11 mouse cellular contexts compared by ENCODE assay signal in the genomic region with DNA sequence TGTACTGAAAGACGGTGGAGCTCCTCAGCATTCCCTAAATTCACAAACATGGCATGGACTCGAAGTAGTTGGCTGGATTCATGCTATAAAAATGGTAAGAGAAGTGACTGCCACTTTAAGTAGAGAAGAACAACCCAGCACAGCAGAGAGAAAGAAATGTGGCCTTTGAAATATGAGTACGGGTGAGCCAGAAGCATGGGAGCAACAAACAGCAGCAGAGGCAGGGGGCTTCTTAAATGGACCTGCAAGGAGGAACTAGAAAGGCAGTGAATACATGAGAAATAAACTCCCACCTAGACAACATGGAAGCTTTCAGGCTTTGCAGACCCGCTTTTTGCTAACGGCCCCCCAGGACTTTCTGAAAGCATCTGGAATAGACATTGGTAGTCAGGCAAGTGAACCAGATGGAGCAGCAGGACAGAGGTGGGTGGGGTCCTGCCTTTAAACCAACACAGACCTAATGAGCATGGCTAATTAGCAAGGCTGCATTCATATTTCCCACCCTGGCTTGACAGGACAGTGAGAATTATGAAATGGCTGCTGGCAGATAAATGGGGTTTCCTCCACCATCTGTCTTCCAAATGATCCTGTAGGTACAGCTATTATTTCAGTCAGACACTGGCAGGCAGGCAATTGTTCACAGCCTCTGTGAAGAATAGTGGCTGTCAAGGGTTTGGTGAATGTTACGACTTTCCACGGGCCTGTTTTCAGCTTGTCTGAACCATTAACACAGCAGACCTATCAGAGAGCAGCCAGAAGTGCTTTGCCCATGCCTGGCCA.
A peak's percentile ranks its signal among the peaks of the same experiment; 100 is the strongest.
DNase-seq lines count a peak whose midpoint lies in the region; ATAC-seq lines count a peak whose summit lies in the region.
"Had no signal": no experiment of that assay in that cellular context is flagged by ENCODE, and none has a peak within 500 bp of the region (broad histone marks: within the 10 kb centered on the region; RNA-seq: fewer than 3 reads in every experiment).

No protein-coding gene starts in this region.

- H3K27ac ChIP-seq in embryonic facial prominence, embryonic 13.5 days, result no peak overlapping the region
- no peak overlapping the region for H3K27ac ChIP-seq in hindbrain, embryonic 16.5 days (ENCODE audit: low read depth, low read length)
- 0 out of 2 replicates have a peak overlapping the region, but pooled peaks have one; percentile 7 for H3K27ac ChIP-seq in midbrain, embryonic 16.5 days (ENCODE audit: low read length)
- H3K27ac ChIP-seq: liver, embryonic 15.5 days had no signal

- peak; percentile 10 to 23 for DNase-seq in cerebellum, postnatal 25 days
- DNase-seq in thymus, postnatal 25 days, result no peak
- no peak for DNase-seq in ovary, postnatal 36 days (ENCODE audit: low spot score)
- DNase-seq: adrenal gland, postnatal 25 days; kidney, postnatal 10 days had no signal

- no peak for ATAC-seq in cerebellum, adult (ENCODE audit: insufficient number of reproducible peaks, low FRiP score, low TSS enrichment)
- ATAC-seq in embryonic facial prominence, embryonic 13.5 days (ENCODE audit: insufficient number of reproducible peaks, insufficient read depth, low FRiP score, low TSS enrichment, low read depth), result peak; percentile 64
- peak; percentile 90 for ATAC-seq in hindbrain, embryonic 16.5 days
- ATAC-seq in midbrain, embryonic 16.5 days, result peak; percentile 82; the same call in 1 of the 2 replicates
- ATAC-seq in megakaryocyte progenitor cell, adult 5-6 weeks (replicated peaks; ENCODE audit: poor library complexity), result no peak

- H3K4me1 ChIP-seq in embryonic facial prominence, embryonic 13.5 days, result peaks cover 7% of the 10 kb centered on the region; the same call in 1 of the 2 replicates
- H3K4me1 ChIP-seq in hindbrain, embryonic 16.5 days (ENCODE audit: control insufficient read depth, insufficient read depth, low read depth, low read length), result no peaks in the 10 kb centered on the region; the same call in 1 of the 2 replicates
- H3K4me1 ChIP-seq in midbrain, embryonic 16.5 days (ENCODE audit: control insufficient read depth, insufficient read depth, low read length), result no peaks in the 10 kb centered on the region
- H3K4me1 ChIP-seq: liver, embryonic 15.5 days had no signal

- no peak overlapping the region for H3K4me3 ChIP-seq in embryonic facial prominence, embryonic 13.5 days
- no peak overlapping the region for H3K4me3 ChIP-seq in hindbrain, embryonic 16.5 days (ENCODE audit: low read length)
- no peak overlapping the region for H3K4me3 ChIP-seq in midbrain, embryonic 16.5 days (ENCODE audit: low read depth, low read length)
- H3K4me3 ChIP-seq: liver, embryonic 15.5 days had no signal

- no peak overlapping the region for H3K4me2 ChIP-seq in embryonic facial prominence, embryonic 13.5 days
- 0 out of 2 replicates have a peak overlapping the region, but pooled peaks have one; percentile 1 for H3K4me2 ChIP-seq in hindbrain, embryonic 16.5 days (ENCODE audit: low read length)
- H3K4me2 ChIP-seq in midbrain, embryonic 16.5 days (ENCODE audit: low read length), result no peak overlapping the region
- H3K4me2 ChIP-seq: liver, embryonic 15.5 days had no signal

- WGBS in embryonic facial prominence, embryonic 13.5 days, result 38% methylated on average over 7 of the region's 7 CpGs
- 17% methylated on average over 7 of the region's 7 CpGs for WGBS in hindbrain, embryonic 16.5 days
- 33% methylated on average over 7 of the region's 7 CpGs for WGBS in midbrain, embryonic 16.5 days

- no peaks in the 10 kb centered on the region for H3K27me3 ChIP-seq in embryonic facial prominence, embryonic 13.5 days
- H3K27me3 ChIP-seq in hindbrain, embryonic 16.5 days (replicated peaks; ENCODE audit: control insufficient read depth, insufficient read depth, low read length), result no peaks in the 10 kb centered on the region
- no peaks in the 10 kb centered on the region for H3K27me3 ChIP-seq in midbrain, embryonic 16.5 days (ENCODE audit: control insufficient read depth, insufficient read depth, low read depth, low read length)
- H3K27me3 ChIP-seq: liver, embryonic 15.5 days had no signal

- no peaks in the 10 kb centered on the region for H3K36me3 ChIP-seq in embryonic facial prominence, embryonic 13.5 days
- no peaks in the 10 kb centered on the region for H3K36me3 ChIP-seq in hindbrain, embryonic 16.5 days (ENCODE audit: control insufficient read depth, insufficient read depth, low read length)
- no peaks in the 10 kb centered on the region for H3K36me3 ChIP-seq in midbrain, embryonic 16.5 days (ENCODE audit: control insufficient read depth, insufficient read depth, low read length)
- H3K36me3 ChIP-seq: liver, embryonic 15.5 days had no signal

- no peak overlapping the region for H3K9ac ChIP-seq in embryonic facial prominence, embryonic 13.5 days
- H3K9ac ChIP-seq in hindbrain, embryonic 16.5 days (ENCODE audit: low read depth, low read length), result no peak overlapping the region
- no peak overlapping the region for H3K9ac ChIP-seq in midbrain, embryonic 16.5 days (ENCODE audit: low read depth, low read length)
- H3K9ac ChIP-seq: liver, embryonic 15.5 days had no signal

- no peaks in the 10 kb centered on the region for H3K9me3 ChIP-seq in embryonic facial prominence, embryonic 13.5 days
- no peaks in the 10 kb centered on the region for H3K9me3 ChIP-seq in hindbrain, embryonic 16.5 days (ENCODE audit: control insufficient read depth, low read length)
- H3K9me3 ChIP-seq in midbrain, embryonic 16.5 days (replicated peaks; ENCODE audit: control insufficient read depth, low read length, poor library complexity, severe bottlenecking), result no peaks in the 10 kb centered on the region
- H3K9me3 ChIP-seq: liver, embryonic 15.5 days had no signal

Comparison
In these comparisons a context has a peak if more than half of its experiments do, and no peak if none do; other contexts are left out.
1. DNase-seq: peak in cerebellum, postnatal 25 days (2 of 2); none in thymus, postnatal 25 days (single experiment) and ovary, postnatal 36 days (single experiment).
2. ATAC-seq: peak in embryonic facial prominence, embryonic 13.5 days (single experiment), hindbrain, embryonic 16.5 days (single experiment) and midbrain, embryonic 16.5 days (single experiment); none in cerebellum, adult (single experiment) and megakaryocyte progenitor cell, adult 5-6 weeks (single experiment).